In genomic region chr9:43241970-43242369, GRCm38 (mm10) we compare ENCODE assay signal across 1 mouse cellular context.
TF ChIP-seq lines count a peak whose summit lies in the region.

No protein-coding gene starts in this region.

TF ChIP-seq in MEL, 35 proteins besides CTCF, POLR2A, EP300 and RAD21 (continued from another document):
- TF ChIP-seq KAT2A (conservative IDR thresholded peaks at IDR 0.05; ENCODE audit: low read depth, low read length) (no peak), UBTF (IDR thresholded peaks at IDR 0.05; ENCODE audit: borderline replicate concordance, insufficient read depth, low read depth, low read length) (no peak), BHLHE40 (IDR thresholded peaks at IDR 0.05; ENCODE audit: borderline replicate concordance, low read depth, low read length) (no peak), SMC3 (IDR thresholded peaks at IDR 0.05; ENCODE audit: low read depth, low read length) (no peak), HCFC1 (IDR thresholded peaks at IDR 0.05; ENCODE audit: low read depth, low read length) (no peak), TCF12 (IDR thresholded peaks at IDR 0.05; ENCODE audit: low read depth, low read length) (no peak; the same call in 1 of the 2 replicates), NELFE (IDR thresholded peaks at IDR 0.05; ENCODE audit: low read depth, low read length) (no peak), POLR2AphosphoS5 (IDR thresholded peaks at IDR 0.05; ENCODE audit: borderline replicate concordance, low read depth, low read length) (no peak), JUND (IDR thresholded peaks at IDR 0.05; ENCODE audit: low read depth, low read length) (no peak), MEF2A (IDR thresholded peaks at IDR 0.05; ENCODE audit: extremely low read depth, insufficient replicate concordance, low read depth, low read length, poor library complexity, severe bottlenecking) (no peak), MAX (IDR thresholded peaks at IDR 0.05; ENCODE audit: low read length) (no peak), USF2 (IDR thresholded peaks at IDR 0.05; ENCODE audit: borderline replicate concordance in 1 of 2, insufficient read depth in 1 of 2, low read depth in 1 of 2, low read length in 2 of 2) (no peak), USF1 (IDR thresholded peaks at IDR 0.05; ENCODE audit: low read depth, low read length) (no peak), TBP (IDR thresholded peaks at IDR 0.05; ENCODE audit: low read depth, low read length) (no peak), ZNF384 (IDR thresholded peaks at IDR 0.05; ENCODE audit: low read depth, low read length) (peak; percentile 41), CHD1 (IDR thresholded peaks at IDR 0.05; ENCODE audit: low read depth, low read length) (peak; percentile 80), ZC3H11A (IDR thresholded peaks at IDR 0.05; ENCODE audit: low read depth, low read length) (no peak), GABPA (IDR thresholded peaks at IDR 0.05; ENCODE audit: low read depth, low read length) (no peak), MXI1 (IDR thresholded peaks at IDR 0.05; ENCODE audit: low read depth, low read length) (no peak), MAFK (IDR thresholded peaks at IDR 0.05; ENCODE audit: borderline replicate concordance, low read depth, low read length) (no peak)
